Mouse (Mus musculus) heart, embryonic 12.5 days (tissue): Measurements from ENCODE around the gene Crip2. TPM values are rescaled to one million over a fixed set of nuclear protein-coding genes. Genes with fewer than 3 reads are reported as not detected.

ENCODE experiments used
- ATAC-seq: fragments of 200-750 bp; cut with Nextera tagmentation; 2 replicates; pipeline ENCODE4 v1.8.0; 2017; ENCODE audit warnings: moderate TSS enrichment, moderate library complexity; ENCODE audit not compliant: insufficient number of reproducible peaks, low FRiP score
- H3K27ac ChIP-seq: fragments of 300-500 bp; sonication (generic); 2 replicates; pipeline ENCODE4 v1.5.1; 2016; ENCODE audit warnings: mild to moderate bottlenecking, moderate library complexity; ENCODE audit not compliant: poor library complexity, severe bottlenecking
- H3K27me3 ChIP-seq: fragments of 300-500 bp; sonication (generic); replicated peaks from 2 replicates; pipeline ENCODE4 v1.6.1; 2016; ENCODE audit warnings: mild to moderate bottlenecking, moderate library complexity
- H3K36me3 ChIP-seq: fragments of 300-500 bp; sonication (generic); 2 replicates; pipeline ENCODE4 v1.6.1; 2016; ENCODE audit warnings: mild to moderate bottlenecking, moderate library complexity
- H3K4me1 ChIP-seq: fragments of 300-500 bp; sonication (generic); replicated peaks from 2 replicates; pipeline ENCODE4 v1.6.1; 2016; ENCODE audit warnings: mild to moderate bottlenecking
- H3K4me2 ChIP-seq: fragments of 300-500 bp; sonication (generic); 2 replicates; pipeline ENCODE4 v1.6.1; 2016; ENCODE audit warnings: mild to moderate bottlenecking, moderate library complexity
- H3K4me3 ChIP-seq: fragments of 300-500 bp; sonication (generic); 2 replicates; pipeline ENCODE4 v1.5.1; 2016; ENCODE audit warnings: mild to moderate bottlenecking
- H3K9ac ChIP-seq: fragments of 300-500 bp; sonication (generic); 2 replicates; pipeline ENCODE4 v1.6.1; 2016; ENCODE audit warnings: mild to moderate bottlenecking, moderate library complexity
- H3K9me3 ChIP-seq: fragments of 300-500 bp; sonication (generic); replicated peaks from 2 replicates; pipeline ENCODE4 v1.6.1; 2016; ENCODE audit warnings: mild to moderate bottlenecking, moderate library complexity
- WGBS: fragments of 180-500 bp; shearing (Covaris S2); methylation state at CpG from one replicate; pipeline ENCODE4 v1.1.7; 2016; 5-methylcytosine and 5-hydroxymethylcytosine counted together
- polyA plus RNA-seq: library from polyadenylated mRNA; unstranded; fragments of >200 nt; fragmentation: Nextera tagmentation; extraction: Ambion mirVana; gene quantifications from 2 replicates; pipeline ENCODE4 v1.2.1, GENCODE M21; 2016

Crip2 gene
- polyA plus RNA-seq, 1 experiment from 2014 or later = 1,186 TPM

- WGBS = 88% methylated on average over 6 of the region's 6 CpGs
- H3K9ac ChIP-seq = no peak overlapping the region
- H3K27me3 ChIP-seq = no peaks in the 10 kb centered on the region
- H3K27ac ChIP-seq = no peak overlapping the region
- peaks cover 14% of the 10 kb centered on the region for H3K36me3 ChIP-seq
- H3K4me1 ChIP-seq = peaks cover 59% of the 10 kb centered on the region
- H3K4me3 ChIP-seq = no peak overlapping the region
- ATAC-seq = no peak
- peaks cover 4% of the 10 kb centered on the region; the same call in 1 of the 2 replicates for H3K9me3 ChIP-seq
- no peak overlapping the region for H3K4me2 ChIP-seq
Measured at GRCm38 (mm10) chr12:113106386-113106785, 33.6 kb upstream of the Crip2 start.

DNA sequence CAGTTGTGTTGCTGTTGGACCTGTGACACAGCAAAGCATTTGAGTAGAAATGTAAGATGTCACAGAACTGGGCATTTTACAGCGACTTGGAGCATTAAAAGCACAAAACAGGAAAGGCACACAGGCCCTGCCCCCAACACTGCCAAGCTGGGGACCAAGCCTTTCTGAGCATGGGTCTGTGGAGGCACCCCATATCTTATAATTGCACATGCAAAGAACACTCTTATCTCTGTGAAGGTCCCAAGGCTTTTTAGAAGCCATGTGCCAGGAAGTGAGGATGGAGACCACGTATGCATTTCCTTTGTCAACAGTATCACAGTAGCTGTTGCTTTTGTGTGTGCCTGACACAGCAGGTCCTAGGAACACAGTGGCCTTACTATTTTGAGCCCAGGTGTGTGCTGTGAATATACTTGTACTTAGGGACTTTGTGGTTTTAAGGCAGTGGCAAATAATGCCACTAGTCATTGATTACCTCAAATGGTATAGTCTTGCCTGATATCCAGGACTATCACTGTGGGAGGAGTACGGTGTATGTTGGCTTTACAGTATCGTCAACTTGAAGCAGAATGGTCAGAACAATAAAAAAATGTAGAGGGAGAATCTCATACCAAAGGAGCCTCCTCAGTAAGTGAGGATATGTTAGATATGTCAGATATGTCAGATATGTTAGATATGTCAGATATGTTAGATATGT lies 32.5 kb upstream of the Crip2 start:
- ATAC-seq = peak; percentile 34; the same call in 1 of the 2 replicates
- Histone ChIP-seq H3K9me3 (peaks cover 4% of the 10 kb centered on the region; the same call in 1 of the 2 replicates), H3K27me3 (no peaks in the 10 kb centered on the region), H3K4me1 (peaks cover 54% of the 10 kb centered on the region), H3K36me3 (peaks cover 22% of the 10 kb centered on the region), H3K9ac (no peak overlapping the region), H3K27ac (peak overlapping the region; percentile 1), H3K4me2 (no peak overlapping the region), H3K4me3 (no peak overlapping the region)
- WGBS = 61% methylated on average over 4 of the region's 4 CpGs

GRCm38 (mm10) chr12:113108528-113109283 lies 31.3 kb upstream of the Crip2 start:
- H3K27me3 ChIP-seq = no peaks in the 10 kb centered on the region
- H3K4me3 ChIP-seq = no peak overlapping the region
- no peak overlapping the region for H3K27ac ChIP-seq
- peaks cover 22% of the 10 kb centered on the region for H3K36me3 ChIP-seq
- no peak overlapping the region for H3K9ac ChIP-seq
- no peak for ATAC-seq
- H3K4me1 ChIP-seq = peaks cover 47% of the 10 kb centered on the region
- WGBS = 87% methylated on average over 17 of the region's 17 CpGs
- peaks cover 4% of the 10 kb centered on the region; the same call in 1 of the 2 replicates for H3K9me3 ChIP-seq
- H3K4me2 ChIP-seq = no peak overlapping the region

DNA sequence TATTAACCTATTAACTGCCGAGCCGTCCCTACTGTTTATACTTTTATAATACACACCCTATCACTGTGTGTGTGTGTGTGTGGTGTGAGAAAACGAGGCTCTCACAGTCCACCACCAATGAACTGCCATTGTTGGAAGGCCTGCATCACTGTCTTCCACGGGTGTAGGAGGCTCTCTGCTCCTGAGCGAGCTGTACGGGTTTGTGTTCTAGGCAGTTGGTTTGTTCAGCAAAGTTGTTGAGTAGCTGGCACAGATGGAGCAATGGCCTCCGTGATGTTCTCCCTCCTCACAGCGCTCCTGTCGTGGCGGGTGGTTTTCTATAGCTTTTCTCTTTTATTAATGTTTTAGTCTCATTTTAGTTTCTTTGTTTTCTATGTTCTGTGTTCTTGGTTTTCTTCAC lies 30.2 kb upstream of the Crip2 start:
- 86% methylated on average over 10 of the region's 10 CpGs for WGBS
- peaks cover 32% of the 10 kb centered on the region for H3K36me3 ChIP-seq
- ATAC-seq = no peak
- no peaks in the 10 kb centered on the region for H3K27me3 ChIP-seq
- no peak overlapping the region for H3K9ac ChIP-seq
- H3K4me1 ChIP-seq = peaks cover 42% of the 10 kb centered on the region
- H3K4me2 ChIP-seq = no peak overlapping the region
- no peak overlapping the region for H3K4me3 ChIP-seq
- H3K9me3 ChIP-seq = peaks cover 4% of the 10 kb centered on the region; the same call in 1 of the 2 replicates
- H3K27ac ChIP-seq = no peak overlapping the region

GRCm38 (mm10) chr12:113114141-113114540 lies 25.9 kb upstream of the Crip2 start:
- no peaks in the 10 kb centered on the region for H3K9me3 ChIP-seq
- H3K36me3 ChIP-seq = peaks cover 63% of the 10 kb centered on the region
- no peak overlapping the region for H3K4me2 ChIP-seq
- 84% methylated on average over 4 of the region's 4 CpGs for WGBS
- no peak overlapping the region for H3K4me3 ChIP-seq
- no peak overlapping the region for H3K9ac ChIP-seq
- peaks cover 19% of the 10 kb centered on the region for H3K4me1 ChIP-seq
- no peak for ATAC-seq
- no peak overlapping the region for H3K27ac ChIP-seq
- no peaks in the 10 kb centered on the region for H3K27me3 ChIP-seq

GRCm38 (mm10) chr12:113114856-113115538 lies 25.0 kb upstream of the Crip2 start:
- peaks cover 24% of the 10 kb centered on the region for H3K4me1 ChIP-seq
- no peak overlapping the region for H3K4me3 ChIP-seq
- H3K9ac ChIP-seq = no peak overlapping the region
- 76% methylated on average over 16 of the region's 16 CpGs for WGBS
- ATAC-seq = no peak
- H3K4me2 ChIP-seq = no peak overlapping the region
- no peak overlapping the region for H3K27ac ChIP-seq
- H3K36me3 ChIP-seq = peaks cover 65% of the 10 kb centered on the region
- no peaks in the 10 kb centered on the region for H3K9me3 ChIP-seq
- no peaks in the 10 kb centered on the region for H3K27me3 ChIP-seq

DNA sequence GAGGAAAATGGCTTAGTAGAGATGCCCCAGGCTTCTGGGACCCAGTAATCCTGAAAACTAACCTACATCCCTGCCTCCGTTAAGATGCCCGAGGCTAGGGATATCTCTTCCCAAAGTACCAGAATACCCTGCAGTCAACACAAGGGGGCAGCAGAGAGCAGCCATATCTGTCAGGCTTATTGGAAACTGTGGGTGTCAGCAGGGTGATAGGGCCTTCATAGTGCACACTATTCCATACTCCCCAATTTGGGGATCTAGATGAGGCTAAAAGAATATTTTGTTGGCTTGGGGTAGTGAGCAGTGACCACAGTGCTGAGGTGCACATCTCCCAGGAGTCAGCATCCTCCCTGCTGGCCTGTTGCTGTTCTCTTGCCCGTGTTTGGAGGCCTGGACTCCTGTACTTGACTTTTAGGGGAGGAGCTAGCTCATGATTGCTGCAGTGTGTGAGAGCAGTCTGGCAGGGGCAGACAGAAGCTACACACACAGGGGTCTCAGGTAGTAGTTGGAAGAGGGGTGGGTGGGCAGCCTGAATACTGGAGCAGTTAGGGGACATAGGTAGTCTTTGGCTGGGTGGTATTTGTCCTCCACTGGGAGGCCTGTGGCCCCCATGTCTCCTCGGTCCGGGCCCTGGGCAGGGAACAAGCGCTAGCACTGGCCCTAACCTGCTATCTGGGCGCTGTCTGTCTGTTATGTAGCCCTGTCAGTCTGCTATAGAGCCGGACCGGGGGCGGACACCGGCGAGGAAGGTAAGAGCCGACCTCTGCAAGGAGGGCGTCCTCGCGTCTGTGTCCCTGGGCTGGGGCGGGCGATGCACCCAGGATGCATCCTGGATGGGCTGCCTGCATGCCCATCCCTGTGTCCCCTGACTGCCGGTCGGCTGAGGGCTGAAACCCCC lies 20.3 kb upstream of the Crip2 start:
- peaks cover 88% of the 10 kb centered on the region for H3K36me3 ChIP-seq
- no peaks in the 10 kb centered on the region for H3K27me3 ChIP-seq
- WGBS = 78% methylated on average over 20 of the region's 20 CpGs
- H3K4me2 ChIP-seq = no peak overlapping the region
- H3K27ac ChIP-seq = 0 out of 2 replicates have a peak overlapping the region, but pooled peaks have one; percentile 21
- peaks cover 13% of the 10 kb centered on the region for H3K4me1 ChIP-seq
- H3K4me3 ChIP-seq = no peak overlapping the region
- 0 out of 2 replicates have a peak overlapping the region, but pooled peaks have one; percentile 3 for H3K9ac ChIP-seq
- H3K9me3 ChIP-seq = no peaks in the 10 kb centered on the region
- peak; percentile 60 for ATAC-seq

GRCm38 (mm10) chr12:113124726-113125125 lies 15.3 kb upstream of the Crip2 start:
- 61% methylated on average over 6 of the region's 6 CpGs for WGBS
- peak overlapping the region; percentile 19; the same call in 1 of the 2 replicates for H3K27ac ChIP-seq
- H3K4me2 ChIP-seq = no peak overlapping the region
- no peaks in the 10 kb centered on the region for H3K9me3 ChIP-seq
- H3K9ac ChIP-seq = no peak overlapping the region
- H3K4me1 ChIP-seq = peaks cover 11% of the 10 kb centered on the region
- H3K27me3 ChIP-seq = no peaks in the 10 kb centered on the region
- no peak overlapping the region for H3K4me3 ChIP-seq
- ATAC-seq = no peak
- peaks cover 99% of the 10 kb centered on the region for H3K36me3 ChIP-seq

GRCm38 (mm10) chr12:113130732-113131131 lies 9.3 kb upstream of the Crip2 start:
- H3K9me3 ChIP-seq = no peaks in the 10 kb centered on the region
- H3K27me3 ChIP-seq = no peaks in the 10 kb centered on the region
- H3K4me2 ChIP-seq = no peak overlapping the region
- H3K4me1 ChIP-seq = peaks cover 44% of the 10 kb centered on the region
- H3K9ac ChIP-seq = no peak overlapping the region
- ATAC-seq = no peak
- peaks cover 94% of the 10 kb centered on the region for H3K36me3 ChIP-seq
- 96% methylated on average over 8 of the region's 8 CpGs for WGBS
- H3K27ac ChIP-seq = no peak overlapping the region
- H3K4me3 ChIP-seq = no peak overlapping the region

DNA sequence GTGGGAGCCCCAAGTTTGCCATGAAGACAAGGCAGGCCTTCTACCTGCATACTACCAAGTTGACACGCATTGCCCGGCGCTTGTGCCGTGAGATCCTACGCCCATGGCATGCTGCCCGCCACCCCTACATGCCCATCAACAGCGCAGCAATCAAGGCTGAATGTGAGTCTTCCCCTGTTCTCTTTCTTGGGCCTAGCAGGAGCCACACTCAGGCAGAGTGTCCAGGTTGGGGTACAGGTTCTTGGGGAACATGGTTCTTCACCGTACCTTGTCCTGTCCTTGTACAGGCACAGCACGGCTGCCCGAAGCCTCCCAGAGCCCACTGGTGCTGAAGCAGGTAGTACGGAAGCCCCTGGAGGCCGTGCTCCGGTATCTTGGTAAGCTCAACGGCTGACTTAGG lies 8.4 kb upstream of the Crip2 start:
- no peak for ATAC-seq
- H3K27me3 ChIP-seq = no peaks in the 10 kb centered on the region
- H3K36me3 ChIP-seq = peaks cover 94% of the 10 kb centered on the region
- no peak overlapping the region for H3K4me2 ChIP-seq
- no peaks in the 10 kb centered on the region for H3K9me3 ChIP-seq
- 93% methylated on average over 14 of the region's 14 CpGs for WGBS
- H3K27ac ChIP-seq = peak overlapping the region; percentile 91
- no peak overlapping the region for H3K4me3 ChIP-seq
- peak overlapping the region; percentile 60; the same call in 1 of the 2 replicates for H3K9ac ChIP-seq
- H3K4me1 ChIP-seq = peaks cover 53% of the 10 kb centered on the region
